Mouse (Mus musculus) midbrain, embryonic 10.5 days (tissue): ENCODE measurements around the gene Gprc5a. TPM values are rescaled to one million over a fixed set of nuclear protein-coding genes. Genes with fewer than 3 reads are reported as not detected.
A peak's percentile ranks its signal among the peaks of the same experiment; 100 is the strongest.

Experiments
- DNase-seq: peaks from one replicate; pipeline ENCODE4 v3.0.0-alpha.2; 2017; ENCODE audit warnings: low spot score
- H3K27ac ChIP-seq: fragments of 300-500 bp; sonication (generic); replicated peaks from 2 replicates; pipeline ENCODE4 v1.5.1; 2016; ENCODE audit warnings: mild to moderate bottlenecking
- H3K27me3 ChIP-seq: fragments of 300-500 bp; sonication (generic); 2 replicates; pipeline ENCODE4 v1.6.1; 2016; ENCODE audit warnings: low read depth, mild to moderate bottlenecking; ENCODE audit not compliant: poor library complexity, severe bottlenecking
- H3K36me3 ChIP-seq: fragments of 300-500 bp; sonication (generic); 2 replicates; pipeline ENCODE4 v1.6.1; 2016; ENCODE audit warnings: mild to moderate bottlenecking, moderate library complexity
- H3K4me1 ChIP-seq: fragments of 300-500 bp; sonication (generic); 2 replicates; pipeline ENCODE4 v1.6.1; 2016
- H3K4me3 ChIP-seq: fragments of 300-500 bp; sonication (generic); 2 replicates; pipeline ENCODE4 v1.5.1; 2016; ENCODE audit warnings: mild to moderate bottlenecking, moderate library complexity
- H3K9me3 ChIP-seq: fragments of 300-500 bp; sonication (generic); replicated peaks from 2 replicates; pipeline ENCODE4 v1.6.1; 2016; ENCODE audit warnings: mild to moderate bottlenecking
- WGBS: fragments of 180-500 bp; shearing (Covaris S2); methylation state at CpG from one replicate; pipeline ENCODE4 v1.1.7; 2016; 5-methylcytosine and 5-hydroxymethylcytosine counted together
- polyA plus RNA-seq: library from polyadenylated mRNA; unstranded; fragments of >200 nt; fragmentation: Nextera tagmentation; extraction: Ambion mirVana; gene quantifications from 2 replicates; pipeline ENCODE4 v1.2.1, GENCODE M21; 2016

The Gprc5a gene
- polyA plus RNA-seq, 1 experiment from 2014 or later = 3.5 TPM

DNA sequence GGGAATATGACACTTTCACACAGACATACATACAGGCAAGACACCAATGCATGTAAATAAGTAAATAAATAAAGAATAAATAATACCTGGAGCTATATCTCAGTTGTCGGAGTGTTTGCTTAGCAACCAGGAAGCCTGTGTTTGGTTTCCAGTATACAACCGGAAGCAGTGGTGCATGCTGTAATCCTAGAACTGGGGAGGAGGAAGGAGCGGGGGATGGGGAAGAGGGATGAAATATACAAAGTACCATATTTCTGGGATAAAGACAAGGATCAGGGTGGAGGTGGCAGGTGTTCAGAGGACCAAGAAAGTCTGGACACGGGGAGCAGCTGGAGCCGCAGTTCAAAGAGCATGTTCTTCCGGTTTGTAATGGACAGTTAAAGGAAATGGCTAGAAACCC is 16.9 kb upstream of the Gprc5a start:
- Histone ChIP-seq H3K27me3 (peaks cover 12% of the 10 kb centered on the region), H3K36me3 (no peaks in the 10 kb centered on the region), H3K9me3 (no peaks in the 10 kb centered on the region), H3K4me3 (no peak overlapping the region), H3K4me1 (no peaks in the 10 kb centered on the region), H3K27ac (no peak overlapping the region)
- DNase-seq = no peak
- 88% methylated on average over 6 of the region's 6 CpGs for WGBS

DNA sequence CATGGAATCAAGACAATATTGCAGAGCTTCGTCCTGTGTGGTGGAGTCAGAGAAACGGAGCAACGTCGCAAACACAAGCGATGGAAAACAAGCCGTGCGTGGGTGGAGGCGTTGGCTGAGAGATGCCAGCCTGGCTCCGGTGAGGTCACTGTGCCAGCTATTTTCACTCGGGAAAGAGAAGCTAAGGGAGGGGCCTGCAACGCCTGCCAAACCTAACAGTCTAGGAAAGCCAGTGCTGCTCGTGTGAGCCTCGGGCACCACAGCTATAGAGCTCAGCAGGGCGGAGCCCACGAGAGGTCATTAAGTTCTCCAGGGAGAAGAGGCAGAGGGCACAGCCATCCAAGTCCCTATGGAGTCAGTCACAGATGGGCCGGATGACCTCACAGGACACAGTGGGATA is 16.5 kb upstream of the Gprc5a start:
- WGBS = 89% methylated on average over 16 of the region's 16 CpGs
- H3K36me3 ChIP-seq = no peaks in the 10 kb centered on the region
- H3K4me1 ChIP-seq = no peaks in the 10 kb centered on the region
- H3K27me3 ChIP-seq = peaks cover 12% of the 10 kb centered on the region
- H3K27ac ChIP-seq = no peak overlapping the region
- DNase-seq = no peak
- H3K4me3 ChIP-seq = no peak overlapping the region
- H3K9me3 ChIP-seq = no peaks in the 10 kb centered on the region

DNA sequence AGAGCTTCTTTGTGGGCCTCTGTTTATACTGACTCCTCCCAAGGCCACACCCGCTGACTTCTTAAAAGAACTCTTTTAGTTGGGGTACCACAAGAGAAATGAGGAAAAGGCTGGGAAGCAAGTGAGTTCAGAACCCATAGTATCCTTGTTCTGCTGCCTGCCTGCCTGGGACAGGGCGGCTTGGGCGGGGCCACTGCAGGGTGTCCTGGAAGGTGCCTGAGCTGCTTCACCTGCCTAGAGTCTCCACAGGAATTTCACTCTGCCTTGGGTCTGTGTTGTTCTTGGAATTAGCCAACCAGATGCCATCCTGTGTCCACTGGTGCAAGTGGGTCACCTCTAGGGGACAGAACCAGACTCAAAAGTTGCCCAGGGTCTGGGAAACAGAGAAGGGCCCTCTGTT is 11.7 kb upstream of the Gprc5a start:
- no peaks in the 10 kb centered on the region for H3K4me1 ChIP-seq
- no peaks in the 10 kb centered on the region for H3K27me3 ChIP-seq
- no peaks in the 10 kb centered on the region for H3K9me3 ChIP-seq
- no peak for DNase-seq
- H3K4me3 ChIP-seq = no peak overlapping the region
- no peaks in the 10 kb centered on the region for H3K36me3 ChIP-seq
- 66% methylated on average over 3 of the region's 3 CpGs for WGBS
- no peak overlapping the region for H3K27ac ChIP-seq

DNA sequence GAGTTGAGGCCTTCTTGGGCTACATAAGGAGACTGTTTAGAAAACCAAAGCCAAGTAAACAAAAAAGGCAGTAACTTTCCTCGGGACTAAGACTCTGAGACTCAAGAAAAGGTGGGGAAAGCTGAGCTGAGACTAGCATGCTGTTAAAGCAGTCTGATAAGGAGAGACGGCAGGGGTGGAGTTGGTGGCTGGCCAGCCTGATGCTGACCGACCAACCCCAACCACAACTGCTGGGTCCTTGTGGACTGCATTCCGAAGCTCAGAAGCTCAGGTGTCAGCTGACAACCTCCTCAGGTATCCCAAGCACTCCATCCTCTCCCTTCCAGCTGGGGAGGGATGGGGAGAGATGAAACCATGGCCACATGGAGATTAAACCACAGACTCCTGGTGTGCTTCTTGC is 9.6 kb upstream of the Gprc5a start:
- WGBS = 71% methylated on average over 4 of the region's 4 CpGs

DNA sequence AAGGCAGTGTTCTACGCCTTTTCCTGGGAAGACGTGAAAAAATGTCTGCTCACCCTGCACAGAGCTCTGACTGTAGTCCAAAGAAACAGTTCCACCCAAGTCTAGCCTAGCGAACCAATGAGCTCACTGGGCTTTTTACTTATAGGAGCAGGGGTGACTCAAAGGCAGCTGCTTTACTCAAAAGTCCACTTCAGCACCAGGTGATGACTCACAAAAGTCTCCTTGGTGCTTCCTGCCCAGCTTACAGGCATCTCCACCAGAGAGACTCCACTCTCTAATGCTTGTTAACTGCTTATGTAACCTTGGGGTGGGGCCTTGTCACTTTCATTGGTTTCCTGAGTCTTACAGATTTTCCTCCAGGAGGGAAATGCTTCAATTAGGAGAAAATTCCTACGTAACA is 4.7 kb upstream of the Gprc5a start:
- no peak overlapping the region for H3K27ac ChIP-seq
- peaks cover 28% of the 10 kb centered on the region for H3K27me3 ChIP-seq
- H3K4me3 ChIP-seq = no peak overlapping the region
- peaks cover 13% of the 10 kb centered on the region for H3K4me1 ChIP-seq
- no peaks in the 10 kb centered on the region for H3K36me3 ChIP-seq
- 93% methylated on average over 4 of the region's 4 CpGs for WGBS
- no peak for DNase-seq
- H3K9me3 ChIP-seq = no peaks in the 10 kb centered on the region

More for the DNA sequence above, 9.6 kb upstream of the Gprc5a start:
- no peaks in the 10 kb centered on the region for H3K36me3 ChIP-seq
- H3K4me3 ChIP-seq = no peak overlapping the region
- H3K27me3 ChIP-seq = no peaks in the 10 kb centered on the region
- H3K9me3 ChIP-seq = no peaks in the 10 kb centered on the region
- H3K4me1 ChIP-seq = no peaks in the 10 kb centered on the region
- H3K27ac ChIP-seq = no peak overlapping the region
- no peak for DNase-seq

DNA sequence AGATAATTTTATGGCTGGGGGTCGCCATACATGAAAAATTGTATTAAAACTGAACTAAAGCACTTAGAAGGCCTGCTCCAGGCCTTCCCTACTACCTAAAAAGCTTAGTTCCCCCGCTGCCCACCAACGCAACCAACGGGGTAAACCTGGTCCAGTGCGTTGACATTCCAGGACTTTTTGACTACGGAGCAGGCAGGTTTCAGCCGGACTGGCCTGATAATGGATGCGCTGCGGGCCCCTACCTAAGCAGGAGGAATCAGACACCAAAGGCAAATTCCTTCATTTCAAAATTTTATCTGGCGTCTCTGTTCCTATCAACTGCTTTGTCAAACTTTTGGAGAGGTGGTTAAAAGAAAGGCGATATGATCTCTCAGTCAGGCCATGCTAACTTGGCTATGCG is 830 bp upstream of the Gprc5a start:
- Histone ChIP-seq H3K9me3 (no peaks in the 10 kb centered on the region), H3K4me3 (0 out of 2 replicates have a peak overlapping the region, but pooled peaks have one; percentile 61), H3K27me3 (peaks cover 41% of the 10 kb centered on the region), H3K4me1 (peaks cover 34% of the 10 kb centered on the region), H3K27ac (no peak overlapping the region), H3K36me3 (no peaks in the 10 kb centered on the region)
- no peak for DNase-seq
- whole genome bisulfite sequencing = 62% methylated on average over 12 of the region's 12 CpGs

DNA sequence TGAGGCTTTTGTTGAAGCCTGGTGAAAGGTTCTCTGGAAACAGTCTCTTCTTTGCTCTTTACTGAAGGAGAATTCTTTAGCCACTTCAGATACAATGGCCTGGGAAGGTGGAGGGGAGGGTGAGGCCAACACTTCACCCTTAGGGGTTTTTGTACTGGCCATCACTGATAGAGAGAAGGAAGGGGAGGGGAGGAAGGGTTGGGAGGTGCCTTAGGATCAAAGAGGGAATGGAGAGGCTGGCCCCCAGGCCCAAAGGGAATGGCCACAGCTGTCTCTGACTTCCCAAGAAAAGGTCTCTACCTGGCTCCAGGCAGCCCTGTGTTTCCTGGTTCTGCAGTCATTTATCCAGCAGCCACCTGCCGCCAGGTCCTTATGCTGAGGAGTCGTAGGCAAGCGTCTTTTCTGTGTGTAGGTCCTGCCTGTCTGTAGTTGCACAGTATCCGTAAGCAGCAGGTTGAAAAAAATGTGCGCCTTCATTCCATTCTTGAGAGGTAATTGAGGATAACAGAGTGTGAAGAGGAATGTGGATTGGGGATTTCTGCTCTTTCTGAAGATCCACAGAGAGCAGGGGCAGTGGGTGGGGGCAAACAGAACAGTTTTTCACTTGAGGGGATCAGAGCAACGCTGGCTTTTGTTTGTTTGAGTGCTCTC is 1.5 kb downstream of the Gprc5a start:
- WGBS = 18% methylated on average over 6 of the region's 6 CpGs
- peaks cover 41% of the 10 kb centered on the region for H3K27me3 ChIP-seq
- DNase-seq = peak; percentile 24
- peak overlapping the region; percentile 69 for H3K27ac ChIP-seq
- peak overlapping the region; percentile 27 for H3K4me3 ChIP-seq
- H3K9me3 ChIP-seq = no peaks in the 10 kb centered on the region
- peaks cover 38% of the 10 kb centered on the region for H3K4me1 ChIP-seq
- H3K36me3 ChIP-seq = no peaks in the 10 kb centered on the region

DNA sequence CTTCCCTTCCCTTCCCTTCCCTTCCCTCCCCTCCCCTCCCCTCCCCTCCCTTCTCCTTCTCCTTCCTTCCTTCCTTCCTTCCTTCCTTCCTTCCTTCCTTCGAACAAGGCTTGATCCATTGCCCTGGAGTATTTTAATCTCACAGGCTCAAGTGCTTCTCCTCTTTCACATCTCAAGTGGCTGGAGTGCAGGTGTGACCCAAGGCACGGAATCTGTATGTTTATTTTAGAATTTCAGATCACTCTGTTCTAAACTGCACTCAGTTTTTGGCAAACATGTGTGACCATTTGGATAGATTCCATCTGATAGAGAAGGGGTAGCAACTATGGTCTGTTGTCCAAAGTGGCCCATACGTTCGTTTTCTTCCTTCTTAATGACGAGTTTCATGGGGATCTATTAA is 2.8 kb downstream of the Gprc5a start:
- H3K4me1 ChIP-seq = peaks cover 38% of the 10 kb centered on the region
- H3K36me3 ChIP-seq = no peaks in the 10 kb centered on the region
- no peak overlapping the region for H3K27ac ChIP-seq
- WGBS = 88% methylated on average over 5 of the region's 5 CpGs
- H3K4me3 ChIP-seq = no peak overlapping the region
- peaks cover 38% of the 10 kb centered on the region for H3K27me3 ChIP-seq
- DNase-seq = no peak
- H3K9me3 ChIP-seq = no peaks in the 10 kb centered on the region

DNA sequence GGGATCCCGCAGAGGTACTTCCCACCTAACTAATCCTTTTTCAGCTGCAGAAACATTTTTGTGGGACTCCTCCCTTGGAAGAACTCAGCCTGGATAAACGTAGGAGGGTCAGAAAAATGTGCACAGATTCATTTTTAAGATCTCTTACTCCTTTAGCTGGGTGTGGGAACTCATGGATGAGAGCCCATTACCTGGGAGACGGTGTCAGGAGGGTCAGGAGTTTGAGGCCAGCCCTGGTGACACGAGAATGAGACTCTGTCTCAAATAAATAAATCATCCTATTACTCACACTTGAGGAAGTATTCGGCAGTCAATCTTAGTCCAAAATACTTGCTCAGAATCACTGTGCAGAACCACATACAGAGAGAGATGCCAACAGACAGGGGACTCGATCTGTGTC is 4.4 kb downstream of the Gprc5a start:
- H3K36me3 ChIP-seq = no peaks in the 10 kb centered on the region
- 80% methylated on average over 6 of the region's 6 CpGs for WGBS
- H3K27ac ChIP-seq = no peak overlapping the region
- no peaks in the 10 kb centered on the region for H3K9me3 ChIP-seq
- H3K4me3 ChIP-seq = no peak overlapping the region
- no peak for DNase-seq
- peaks cover 35% of the 10 kb centered on the region for H3K4me1 ChIP-seq
- H3K27me3 ChIP-seq = peaks cover 22% of the 10 kb centered on the region

DNA sequence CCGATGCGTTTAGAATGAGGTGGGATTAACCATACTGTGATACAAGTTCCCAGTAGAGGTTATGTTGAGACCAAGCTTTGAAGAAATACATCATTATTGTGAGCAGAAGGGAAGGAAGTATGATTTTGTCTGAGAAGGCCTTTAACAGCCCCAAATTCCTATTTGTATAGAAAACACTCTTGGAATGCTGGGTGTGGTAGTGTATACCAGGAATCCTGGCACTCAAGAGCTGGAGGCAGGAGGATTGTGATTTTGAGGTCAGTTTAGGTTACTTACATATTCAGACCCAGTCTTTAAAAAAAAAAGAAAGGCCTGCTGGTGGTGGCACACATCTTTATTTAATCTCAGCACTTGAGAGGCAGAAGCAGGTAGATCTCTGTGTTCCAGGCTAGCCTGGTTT is 4.9 kb downstream of the Gprc5a start:
- no peaks in the 10 kb centered on the region for H3K36me3 ChIP-seq
- H3K4me1 ChIP-seq = peaks cover 30% of the 10 kb centered on the region
- no peak overlapping the region for H3K27ac ChIP-seq
- H3K9me3 ChIP-seq = no peaks in the 10 kb centered on the region
- H3K27me3 ChIP-seq = peaks cover 17% of the 10 kb centered on the region
- 91% methylated on average over 2 of the region's 2 CpGs for WGBS
- H3K4me3 ChIP-seq = no peak overlapping the region
- no peak for DNase-seq

DNA sequence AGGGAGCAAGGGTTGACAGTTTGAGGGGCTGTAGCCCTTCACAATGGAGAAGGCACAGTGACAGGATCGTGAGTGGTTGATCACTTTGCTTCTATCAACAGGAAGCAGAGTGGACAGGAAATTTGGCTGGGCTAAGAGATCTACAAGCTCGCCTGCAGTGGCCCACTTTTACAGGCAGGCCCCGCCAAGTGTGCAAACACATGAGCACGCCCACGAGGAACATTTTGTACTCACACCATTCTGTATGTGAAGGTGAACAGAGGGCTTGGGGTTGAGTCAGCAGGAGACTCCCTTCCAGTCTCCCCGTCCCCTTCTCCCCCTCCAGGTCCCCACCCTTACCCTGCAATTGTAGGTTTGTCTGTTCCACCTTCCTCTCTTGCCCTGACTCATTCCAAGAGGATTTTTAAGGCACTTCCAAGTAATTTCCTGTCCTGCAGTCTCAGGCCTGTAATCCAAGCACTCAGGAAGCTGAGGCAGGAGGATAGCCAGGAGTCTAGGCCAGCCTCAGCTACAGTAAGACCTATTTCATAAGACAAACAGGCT is 9.0 kb downstream of the Gprc5a start:
- no peak overlapping the region for H3K27ac ChIP-seq
- H3K27me3 ChIP-seq = no peaks in the 10 kb centered on the region
- no peaks in the 10 kb centered on the region for H3K9me3 ChIP-seq
- no peak for DNase-seq
- 88% methylated on average over 6 of the region's 6 CpGs for WGBS
- peaks cover 9% of the 10 kb centered on the region for H3K36me3 ChIP-seq
- no peak overlapping the region for H3K4me3 ChIP-seq
- peaks cover 14% of the 10 kb centered on the region for H3K4me1 ChIP-seq

DNA sequence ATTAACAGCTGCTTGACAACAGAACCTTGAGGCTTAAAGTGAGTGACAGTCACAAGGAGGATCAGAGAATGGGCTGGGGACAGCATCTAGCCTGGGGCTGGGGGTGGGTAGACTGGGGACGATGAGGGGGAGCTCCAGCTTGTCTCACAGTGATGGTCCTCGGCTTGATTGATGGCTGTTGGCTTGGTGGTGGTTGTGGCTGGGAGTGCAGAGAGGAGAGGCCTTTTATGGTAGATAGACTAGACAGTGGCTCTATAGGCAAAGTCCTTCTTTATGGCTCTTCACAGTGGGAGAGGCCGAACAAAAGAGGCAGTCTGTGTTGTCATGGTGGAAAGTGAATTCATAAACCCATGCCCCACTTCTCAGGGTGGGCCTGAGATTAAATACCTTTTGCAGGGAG is 10.8 kb downstream of the Gprc5a start:
- 54% methylated on average over 3 of the region's 3 CpGs for WGBS
- peaks cover 14% of the 10 kb centered on the region for H3K4me1 ChIP-seq
- H3K27me3 ChIP-seq = no peaks in the 10 kb centered on the region
- peaks cover 10% of the 10 kb centered on the region for H3K36me3 ChIP-seq
- H3K4me3 ChIP-seq = no peak overlapping the region
- no peaks in the 10 kb centered on the region for H3K9me3 ChIP-seq
- DNase-seq = no peak
- no peak overlapping the region for H3K27ac ChIP-seq

DNA sequence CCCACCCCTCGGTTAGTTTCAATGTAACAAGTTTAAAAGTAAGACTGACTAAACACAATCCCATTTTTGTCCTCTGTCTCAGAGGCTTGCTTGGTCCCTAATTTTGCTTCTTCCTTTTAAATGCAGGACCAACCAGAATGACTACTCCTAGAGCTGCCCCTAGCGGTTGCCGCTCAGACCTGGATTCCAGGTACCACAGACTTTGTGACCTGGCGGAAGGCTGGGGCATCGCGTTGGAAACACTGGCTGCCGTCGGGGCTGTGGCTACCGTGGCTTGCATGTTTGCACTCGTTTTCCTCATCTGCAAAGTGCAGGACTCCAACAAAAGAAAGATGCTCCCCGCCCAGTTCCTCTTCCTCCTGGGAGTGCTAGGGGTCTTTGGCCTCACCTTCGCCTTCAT is 13.0 kb downstream of the Gprc5a start:
- Histone ChIP-seq H3K36me3 (peaks cover 10% of the 10 kb centered on the region), H3K4me1 (peaks cover 15% of the 10 kb centered on the region), H3K27ac (no peak overlapping the region), H3K27me3 (no peaks in the 10 kb centered on the region), H3K9me3 (no peaks in the 10 kb centered on the region), H3K4me3 (no peak overlapping the region)
- no peak for DNase-seq
- 40% methylated on average over 12 of the region's 12 CpGs for WGBS
